Mouse (Mus musculus): ENCODE measurements around the gene Vwa2.
A peak's percentile ranks its signal among the peaks of the same experiment; 100 is the strongest.

The Vwa2 gene

DNA sequence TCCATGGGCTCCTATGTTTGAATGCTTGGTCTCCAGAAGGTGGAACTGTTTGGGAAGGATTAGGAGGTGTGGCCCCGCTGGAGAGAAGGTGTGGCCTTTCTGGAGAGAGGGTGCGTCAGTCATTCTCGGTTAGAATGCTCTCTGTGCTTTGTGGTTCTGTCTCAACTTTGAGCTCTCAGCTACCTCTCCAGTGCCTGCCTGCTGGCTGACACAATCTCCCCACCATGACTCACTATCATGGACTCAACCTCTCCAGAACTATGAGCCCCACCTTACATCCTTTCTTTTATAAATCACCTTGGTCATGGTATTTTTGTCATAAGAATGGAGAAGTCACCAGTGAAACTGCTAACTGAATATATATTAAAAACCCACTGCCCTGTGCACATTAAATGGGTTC, 40.6 kb downstream of the Vwa2 start:
- TF ChIP-seq CTCF (conservative IDR thresholded peaks at IDR 0.05; ENCODE audit: low read length): no peak
- TF ChIP-seq POU5F1 (IDR thresholded peaks at IDR 0.05; ENCODE audit: borderline replicate concordance, low read length): no peak
- no peak for TF ChIP-seq NANOG (IDR thresholded peaks at IDR 0.05; ENCODE audit: borderline replicate concordance, low read length)
- peaks cover 10% of the 10 kb centered on the region; the same call in 1 of the 2 replicates for H3K27me3 ChIP-seq (ENCODE audit: insufficient read depth, low read length)
- H3K36me3 ChIP-seq (ENCODE audit: insufficient read depth, low read length): peaks cover 7% of the 10 kb centered on the region; the same call in 1 of the 2 replicates
- peaks cover 9% of the 10 kb centered on the region for H3K9me3 ChIP-seq (ENCODE audit: low read length)
- peaks cover 26% of the 10 kb centered on the region for H3K4me1 ChIP-seq (replicated peaks; ENCODE audit: low read depth, low read length)
- H3K4me3 ChIP-seq (replicated peaks; ENCODE audit: low read length): no peak overlapping the region

DNA sequence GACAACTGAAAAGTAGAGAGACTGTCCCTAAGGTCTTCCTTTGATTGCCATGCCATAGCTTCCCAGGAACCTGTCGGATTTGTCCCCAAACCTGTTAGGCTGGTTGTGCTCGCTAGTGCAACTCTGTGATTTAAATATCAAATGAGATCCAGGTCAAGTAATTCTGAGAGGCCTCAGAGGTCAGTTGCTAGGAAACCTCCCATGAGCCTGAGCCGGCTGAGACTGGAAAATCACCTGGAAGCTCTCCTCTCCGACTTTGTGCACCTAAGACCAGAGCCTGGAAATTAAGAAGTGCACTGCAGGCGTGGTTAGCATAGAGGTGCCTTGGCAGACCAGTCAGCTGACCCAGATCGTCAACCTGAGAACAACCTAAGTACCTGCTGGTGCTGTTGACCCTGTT, 41.0 kb downstream of the Vwa2 start:
- peak overlapping the region; percentile 48; the same call in 1 of the 2 replicates for H3K4me3 ChIP-seq (replicated peaks; ENCODE audit: low read length)
- H3K27me3 ChIP-seq (ENCODE audit: insufficient read depth, low read length): peaks cover 10% of the 10 kb centered on the region; the same call in 1 of the 2 replicates
- TF ChIP-seq NANOG (IDR thresholded peaks at IDR 0.05; ENCODE audit: borderline replicate concordance, low read length) (no peak), CTCF (conservative IDR thresholded peaks at IDR 0.05; ENCODE audit: low read length) (no peak), POU5F1 (IDR thresholded peaks at IDR 0.05; ENCODE audit: borderline replicate concordance, low read length) (no peak)
- H3K9me3 ChIP-seq (ENCODE audit: low read length): peaks cover 9% of the 10 kb centered on the region
- peaks cover 30% of the 10 kb centered on the region for H3K4me1 ChIP-seq (replicated peaks; ENCODE audit: low read depth, low read length)
- H3K36me3 ChIP-seq (ENCODE audit: insufficient read depth, low read length): peaks cover 7% of the 10 kb centered on the region; the same call in 1 of the 2 replicates

DNA sequence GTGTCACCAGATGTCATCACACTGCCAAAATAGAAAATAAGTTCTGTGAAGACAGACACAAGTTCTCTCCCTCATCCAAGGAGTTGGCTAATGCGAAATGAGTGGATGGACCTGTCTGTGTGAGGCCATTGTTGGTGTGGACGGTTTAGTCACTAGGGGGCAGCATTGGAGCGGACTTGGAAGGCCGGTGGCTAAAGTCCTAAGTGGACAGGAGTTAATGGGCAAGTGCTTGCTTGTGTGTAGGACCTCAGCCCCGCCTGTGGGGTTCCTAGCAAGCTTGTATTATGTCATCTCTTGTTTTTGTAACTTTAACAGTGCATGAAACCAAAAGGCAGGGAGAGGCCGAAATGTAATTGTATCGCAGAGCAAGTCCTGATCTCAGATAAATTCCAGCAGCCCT, 45.6 kb downstream of the Vwa2 start:
- H3K4me3 ChIP-seq (replicated peaks; ENCODE audit: low read length): no peak overlapping the region
- no peaks in the 10 kb centered on the region for H3K36me3 ChIP-seq (ENCODE audit: insufficient read depth, low read length)
- H3K9me3 ChIP-seq (ENCODE audit: low read length): peaks cover under 1% of the 10 kb centered on the region
- H3K27me3 ChIP-seq (ENCODE audit: insufficient read depth, low read length): peaks cover 4% of the 10 kb centered on the region; the same call in 1 of the 2 replicates
- TF ChIP-seq CTCF (conservative IDR thresholded peaks at IDR 0.05; ENCODE audit: low read length) (peak; percentile 77), NANOG (IDR thresholded peaks at IDR 0.05; ENCODE audit: borderline replicate concordance, low read length) (no peak)
- H3K4me1 ChIP-seq (replicated peaks; ENCODE audit: low read depth, low read length): peaks cover 31% of the 10 kb centered on the region

DNA sequence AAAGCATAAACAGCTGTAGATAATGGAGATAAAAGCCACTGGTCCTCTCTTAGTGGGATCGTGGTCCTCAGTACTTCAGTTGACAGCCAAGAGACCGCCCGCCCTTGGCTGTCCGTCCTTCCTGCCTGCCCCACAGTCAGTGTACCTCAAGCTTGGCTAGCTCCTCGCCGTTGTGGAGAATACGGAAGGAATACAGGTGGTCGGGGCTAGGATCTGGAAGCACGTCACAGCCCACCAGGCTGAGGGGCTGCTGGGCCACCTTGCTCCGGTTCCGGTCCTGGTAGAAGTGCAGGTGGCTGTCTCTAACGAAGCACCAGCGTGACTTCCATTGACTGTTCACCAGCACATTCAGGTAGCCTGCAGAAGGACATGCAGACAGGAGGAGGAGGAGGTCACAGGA, 46.2 kb downstream of the Vwa2 start:
- no peak for TF ChIP-seq POU5F1 (IDR thresholded peaks at IDR 0.05; ENCODE audit: borderline replicate concordance, low read length)
- no peak for TF ChIP-seq CTCF (conservative IDR thresholded peaks at IDR 0.05; ENCODE audit: low read length)
- no peak for TF ChIP-seq NANOG (IDR thresholded peaks at IDR 0.05; ENCODE audit: borderline replicate concordance, low read length)
- peaks cover 5% of the 10 kb centered on the region; the same call in 1 of the 2 replicates for H3K27me3 ChIP-seq (ENCODE audit: insufficient read depth, low read length)

DNA sequence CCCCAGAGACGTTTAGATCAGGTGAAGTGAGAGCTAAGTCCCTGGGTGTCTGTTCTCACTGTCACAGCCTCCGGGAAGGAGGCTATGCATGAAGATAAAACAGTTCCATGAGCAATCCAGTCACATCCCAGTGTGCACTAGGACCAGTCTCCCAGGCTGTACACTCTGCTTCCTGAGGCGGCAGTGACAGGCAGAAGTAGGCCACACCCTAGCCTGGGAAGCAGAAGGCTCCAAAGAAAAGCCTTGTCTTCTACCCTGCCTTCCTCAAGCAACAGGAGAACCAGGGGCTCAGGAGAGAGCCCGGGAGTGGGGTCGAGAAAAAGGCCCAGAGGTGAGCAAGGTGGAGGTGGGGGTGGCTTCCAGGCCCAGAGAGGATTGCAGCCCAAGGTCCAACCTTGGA, 47.7 kb downstream of the Vwa2 start:
- no peak overlapping the region for H3K4me3 ChIP-seq (replicated peaks; ENCODE audit: low read length)
- peaks cover 10% of the 10 kb centered on the region; the same call in 1 of the 2 replicates for H3K4me1 ChIP-seq (replicated peaks; ENCODE audit: low read depth, low read length)
- H3K36me3 ChIP-seq (ENCODE audit: insufficient read depth, low read length): no peaks in the 10 kb centered on the region
- H3K27me3 ChIP-seq (ENCODE audit: insufficient read depth, low read length): peaks cover 4% of the 10 kb centered on the region; the same call in 1 of the 2 replicates
- TF ChIP-seq POU5F1 (IDR thresholded peaks at IDR 0.05; ENCODE audit: borderline replicate concordance, low read length): no peak
- no peak for TF ChIP-seq NANOG (IDR thresholded peaks at IDR 0.05; ENCODE audit: borderline replicate concordance, low read length)
- no peak for TF ChIP-seq CTCF (conservative IDR thresholded peaks at IDR 0.05; ENCODE audit: low read length)
- H3K9me3 ChIP-seq (ENCODE audit: low read length): no peaks in the 10 kb centered on the region

More for the DNA sequence above, 46.2 kb downstream of the Vwa2 start:
- no peaks in the 10 kb centered on the region for H3K9me3 ChIP-seq (ENCODE audit: low read length)
- no peak overlapping the region for H3K4me3 ChIP-seq (replicated peaks; ENCODE audit: low read length)
- H3K36me3 ChIP-seq (ENCODE audit: insufficient read depth, low read length): no peaks in the 10 kb centered on the region
- peaks cover 25% of the 10 kb centered on the region for H3K4me1 ChIP-seq (replicated peaks; ENCODE audit: low read depth, low read length)

DNA sequence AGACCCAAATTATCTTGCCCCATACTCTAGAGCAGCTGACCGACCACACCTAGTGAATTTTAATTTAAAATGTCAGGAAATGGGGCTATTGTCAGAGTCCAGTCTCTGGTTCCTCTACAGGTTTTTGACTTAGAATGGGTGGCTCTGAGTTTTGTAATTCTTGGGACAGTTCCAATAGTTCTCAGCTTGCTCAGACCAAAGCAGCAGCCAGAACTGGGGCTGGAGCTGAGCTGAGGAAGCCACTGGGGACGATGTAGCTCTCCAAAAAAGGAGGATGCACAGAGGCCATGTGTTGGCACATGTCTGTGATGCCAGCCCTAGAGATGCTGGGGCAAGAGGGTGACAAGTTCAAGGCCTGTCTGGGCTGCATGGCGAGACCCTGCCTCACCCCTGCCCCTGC, 55.3 kb downstream of the Vwa2 start:
- Histone ChIP-seq H3K27me3 (ENCODE audit: insufficient read depth, low read length) (peaks cover 17% of the 10 kb centered on the region), H3K9me3 (ENCODE audit: low read length) (no peaks in the 10 kb centered on the region), H3K4me1 (replicated peaks; ENCODE audit: low read depth, low read length) (peaks cover 21% of the 10 kb centered on the region), H3K36me3 (ENCODE audit: insufficient read depth, low read length) (no peaks in the 10 kb centered on the region), H3K4me3 (replicated peaks; ENCODE audit: low read length) (no peak overlapping the region)
- no peak for TF ChIP-seq NANOG (IDR thresholded peaks at IDR 0.05; ENCODE audit: borderline replicate concordance, low read length)
- TF ChIP-seq POU5F1 (IDR thresholded peaks at IDR 0.05; ENCODE audit: borderline replicate concordance, low read length): no peak
- no peak for TF ChIP-seq CTCF (conservative IDR thresholded peaks at IDR 0.05; ENCODE audit: low read length)

DNA sequence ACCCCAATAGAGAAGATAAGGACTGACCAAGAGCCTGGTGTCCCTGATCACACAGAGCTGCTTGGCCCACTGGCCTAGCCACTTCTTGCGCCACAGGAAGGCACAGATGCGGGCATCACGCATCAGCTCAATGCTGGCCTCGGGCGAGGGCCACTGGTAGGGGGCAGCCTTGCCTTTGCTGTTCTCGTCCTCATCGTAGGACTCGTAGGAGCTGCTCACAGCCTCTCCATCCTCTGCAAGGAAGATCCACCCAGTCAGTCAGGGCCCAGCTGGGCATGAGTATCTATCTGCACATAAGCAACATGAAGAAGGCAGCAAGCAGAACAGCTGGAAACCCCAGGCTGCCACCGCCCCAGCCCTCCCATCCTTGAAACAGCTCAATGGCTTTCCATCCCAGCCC, 56.0 kb downstream of the Vwa2 start:
- no peaks in the 10 kb centered on the region for H3K36me3 ChIP-seq (ENCODE audit: insufficient read depth, low read length)
- H3K4me1 ChIP-seq (replicated peaks; ENCODE audit: low read depth, low read length): peaks cover 27% of the 10 kb centered on the region
- H3K27me3 ChIP-seq (ENCODE audit: insufficient read depth, low read length): peaks cover 17% of the 10 kb centered on the region
- H3K4me3 ChIP-seq (replicated peaks; ENCODE audit: low read length): no peak overlapping the region
- no peaks in the 10 kb centered on the region for H3K9me3 ChIP-seq (ENCODE audit: low read length)
- TF ChIP-seq NANOG (IDR thresholded peaks at IDR 0.05; ENCODE audit: borderline replicate concordance, low read length): no peak
- TF ChIP-seq POU5F1 (IDR thresholded peaks at IDR 0.05; ENCODE audit: borderline replicate concordance, low read length): no peak
- TF ChIP-seq CTCF (conservative IDR thresholded peaks at IDR 0.05; ENCODE audit: low read length): no peak

DNA sequence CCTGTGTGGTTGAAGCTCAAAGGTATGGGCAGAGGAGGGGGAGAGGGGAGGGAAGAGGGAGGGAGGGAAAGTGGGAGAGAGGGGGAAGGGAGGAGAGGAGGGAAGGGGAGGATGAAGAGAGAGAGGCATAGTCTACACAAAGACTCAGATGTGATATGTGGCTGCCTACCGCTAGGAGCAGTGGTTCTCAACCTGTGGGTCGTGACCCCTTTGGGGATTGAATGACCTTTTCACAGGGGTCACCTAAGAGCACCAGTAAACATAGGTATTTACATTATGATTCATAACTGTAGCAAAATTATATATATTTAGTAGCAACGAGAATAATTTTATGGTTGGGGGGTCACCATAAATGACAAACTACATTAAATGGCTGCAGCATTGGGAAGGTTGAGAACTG, 59.8 kb downstream of the Vwa2 start:
- no peak overlapping the region for H3K4me3 ChIP-seq (replicated peaks; ENCODE audit: low read length)
- no peaks in the 10 kb centered on the region for H3K36me3 ChIP-seq (ENCODE audit: insufficient read depth, low read length)
- H3K27me3 ChIP-seq (ENCODE audit: insufficient read depth, low read length): peaks cover 4% of the 10 kb centered on the region; the same call in 1 of the 2 replicates
- H3K4me1 ChIP-seq (replicated peaks; ENCODE audit: low read depth, low read length): peaks cover 56% of the 10 kb centered on the region
- TF ChIP-seq NANOG (IDR thresholded peaks at IDR 0.05; ENCODE audit: borderline replicate concordance, low read length) (no peak), CTCF (conservative IDR thresholded peaks at IDR 0.05; ENCODE audit: low read length) (no peak), POU5F1 (IDR thresholded peaks at IDR 0.05; ENCODE audit: borderline replicate concordance, low read length) (no peak)
- H3K9me3 ChIP-seq (ENCODE audit: low read length): peaks cover 6% of the 10 kb centered on the region

DNA sequence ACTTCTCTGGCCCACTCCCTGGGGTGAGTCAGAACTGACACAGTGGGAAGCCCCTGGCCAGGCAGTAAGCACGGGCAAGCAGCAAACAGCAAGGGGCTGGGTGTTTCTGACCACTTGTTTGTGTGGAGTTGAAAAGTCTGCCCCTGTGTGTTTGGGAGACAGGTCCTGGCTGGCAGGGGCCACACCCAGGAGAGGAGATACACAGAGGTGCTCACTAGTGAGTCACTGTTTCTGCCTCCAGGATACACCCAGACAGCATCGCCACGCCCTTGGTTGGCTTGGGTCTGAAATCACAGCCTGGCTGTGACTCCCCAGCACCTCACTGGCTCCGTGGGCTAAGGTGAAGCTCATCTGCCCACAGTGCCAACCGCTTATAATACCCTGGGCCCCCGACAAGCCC, 61.1 kb downstream of the Vwa2 start:
- Histone ChIP-seq H3K36me3 (ENCODE audit: insufficient read depth, low read length) (no peaks in the 10 kb centered on the region), H3K4me3 (replicated peaks; ENCODE audit: low read length) (no peak overlapping the region), H3K27me3 (ENCODE audit: insufficient read depth, low read length) (peaks cover 8% of the 10 kb centered on the region; the same call in 1 of the 2 replicates), H3K9me3 (ENCODE audit: low read length) (peaks cover 6% of the 10 kb centered on the region), H3K4me1 (replicated peaks; ENCODE audit: low read depth, low read length) (peaks cover 43% of the 10 kb centered on the region)
- TF ChIP-seq POU5F1 (IDR thresholded peaks at IDR 0.05; ENCODE audit: borderline replicate concordance, low read length): no peak
- TF ChIP-seq NANOG (IDR thresholded peaks at IDR 0.05; ENCODE audit: borderline replicate concordance, low read length): no peak
- no peak for TF ChIP-seq CTCF (conservative IDR thresholded peaks at IDR 0.05; ENCODE audit: low read length)

Data from E14TG2a.4 (cell line).